Comparison of ENCODE assay signal across 13 mouse cellular contexts in the genomic region with DNA sequence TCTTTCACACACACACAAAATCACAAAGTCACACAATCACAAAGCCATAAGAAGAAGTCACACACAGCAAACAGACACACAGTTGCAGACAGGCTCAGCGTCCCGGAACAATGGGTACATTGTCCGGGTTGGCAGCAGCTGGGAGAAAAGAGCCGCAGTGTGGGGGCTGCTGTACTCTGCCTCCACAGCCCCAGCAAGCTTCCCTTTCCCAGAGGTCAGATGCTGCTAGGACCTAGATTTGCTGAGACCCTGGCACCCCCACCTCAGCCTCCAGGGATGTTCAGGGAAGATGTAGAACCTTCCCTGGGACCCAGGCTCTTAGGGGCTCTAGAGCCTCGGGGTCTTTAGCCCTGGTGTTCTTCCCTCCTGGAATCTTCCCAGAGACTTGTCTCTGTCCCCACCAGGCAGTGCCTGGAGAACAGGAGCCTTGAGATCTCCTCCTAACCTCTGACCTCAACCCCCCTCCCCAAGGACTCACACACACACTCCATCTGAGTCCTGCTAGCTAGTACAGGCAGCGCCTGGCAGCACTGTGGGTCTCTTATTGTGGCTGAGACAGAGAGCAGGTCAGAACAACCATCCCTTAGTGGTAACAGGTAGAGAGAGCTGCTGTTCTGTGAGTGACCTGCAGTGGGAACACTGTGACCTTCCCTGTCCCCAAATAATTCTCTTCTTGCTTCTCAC. TPM values are rescaled to one million over a fixed set of nuclear protein-coding genes. Genes with fewer than 3 reads are reported as not detected.
A peak's percentile ranks its signal among the peaks of the same experiment; 100 is the strongest.
DNase-seq lines count a peak whose midpoint lies in the region; ATAC-seq lines count a peak whose summit lies in the region.
"Had no signal": no experiment of that assay in that cellular context is flagged by ENCODE, and none has a peak within 500 bp of the region (broad histone marks: within the 10 kb centered on the region; RNA-seq: fewer than 3 reads in every experiment).

No protein-coding gene starts in this region.

- peaks cover 50% of the 10 kb centered on the region for H3K4me1 ChIP-seq in forebrain, embryonic 12.5 days
- H3K4me1 ChIP-seq in forebrain, embryonic 16.5 days (replicated peaks; ENCODE audit: control insufficient read depth, insufficient read depth, low read length): peaks cover 27% of the 10 kb centered on the region
- peaks cover 12% of the 10 kb centered on the region; the same call in 1 of the 2 replicates for H3K4me1 ChIP-seq in forebrain, embryonic 14.5 days (ENCODE audit: control insufficient read depth, insufficient read depth, low read length)
- H3K4me1 ChIP-seq in midbrain, embryonic 13.5 days (replicated peaks): peaks cover 55% of the 10 kb centered on the region

- H3K4me3 ChIP-seq in forebrain, embryonic 12.5 days (replicated peaks): no peak overlapping the region; the same call in 1 of the 2 replicates
- H3K4me3 ChIP-seq in forebrain, embryonic 16.5 days (replicated peaks; ENCODE audit: low read length): no peak overlapping the region
- no peak overlapping the region for H3K4me3 ChIP-seq in forebrain, embryonic 14.5 days (ENCODE audit: low read depth, low read length)
- H3K4me3 ChIP-seq in midbrain, embryonic 13.5 days (replicated peaks): no peak overlapping the region
- H3K4me3 ChIP-seq: stomach, embryonic 15.5 days had no signal

- DNase-seq in Muller cell, postnatal 12 days (ENCODE audit: inconsistent ontology term): peak; percentile 31
- DNase-seq in forebrain, embryonic 14.5 days (ENCODE audit: low spot score): no peak
- DNase-seq in cerebellum, postnatal 25 days: no peak
- DNase-seq in left cerebral cortex, adult 11 months (ENCODE audit: low spot score): no peak
- no peak for DNase-seq in layer of hippocampus, adult 9-11 months
- DNase-seq: adrenal gland, postnatal 36 days; B cell, adult 2 months; cerebellum, postnatal 14 days; liver, postnatal 0 days had no signal

- H3K9me3 ChIP-seq in forebrain, embryonic 12.5 days: no peaks in the 10 kb centered on the region
- H3K9me3 ChIP-seq in forebrain, embryonic 16.5 days (ENCODE audit: control insufficient read depth, low read length): no peaks in the 10 kb centered on the region
- no peaks in the 10 kb centered on the region for H3K9me3 ChIP-seq in forebrain, embryonic 14.5 days (replicated peaks; ENCODE audit: control insufficient read depth, low read length)
- H3K9me3 ChIP-seq in midbrain, embryonic 13.5 days: no peaks in the 10 kb centered on the region
- H3K9me3 ChIP-seq: stomach, embryonic 15.5 days had no signal

- no peaks in the 10 kb centered on the region for H3K27me3 ChIP-seq in forebrain, embryonic 12.5 days
- H3K27me3 ChIP-seq in forebrain, embryonic 16.5 days (replicated peaks; ENCODE audit: control insufficient read depth, insufficient read depth, low read length): no peaks in the 10 kb centered on the region
- no peaks in the 10 kb centered on the region for H3K27me3 ChIP-seq in forebrain, embryonic 14.5 days (replicated peaks; ENCODE audit: control insufficient read depth, insufficient read depth, low read length)
- H3K27me3 ChIP-seq in midbrain, embryonic 13.5 days: no peaks in the 10 kb centered on the region
- H3K27me3 ChIP-seq: stomach, embryonic 15.5 days had no signal

- H3K4me2 ChIP-seq in forebrain, embryonic 12.5 days: peak overlapping the region; percentile 19; the same call in 1 of the 2 replicates
- no peak overlapping the region for H3K4me2 ChIP-seq in forebrain, embryonic 16.5 days (ENCODE audit: low read length)
- H3K4me2 ChIP-seq in forebrain, embryonic 14.5 days (ENCODE audit: low read length): no peak overlapping the region
- H3K4me2 ChIP-seq in midbrain, embryonic 13.5 days (replicated peaks): no peak overlapping the region
- H3K4me2 ChIP-seq: stomach, embryonic 15.5 days had no signal

- no peak for ATAC-seq in forebrain, embryonic 12.5 days (ENCODE audit: low FRiP score)
- no peak for ATAC-seq in forebrain, embryonic 16.5 days
- no peak for ATAC-seq in forebrain, embryonic 14.5 days
- ATAC-seq in midbrain, embryonic 13.5 days: no peak
- ATAC-seq: liver, postnatal 0 days had no signal

- H3K9ac ChIP-seq in forebrain, embryonic 12.5 days: peak overlapping the region; percentile 25; the same call in 1 of the 2 replicates
- no peak overlapping the region for H3K9ac ChIP-seq in forebrain, embryonic 16.5 days (replicated peaks; ENCODE audit: low read depth, low read length)
- 0 out of 2 replicates have a peak overlapping the region, but pooled peaks have one; percentile 5 for H3K9ac ChIP-seq in forebrain, embryonic 14.5 days (ENCODE audit: low read length)
- H3K9ac ChIP-seq in midbrain, embryonic 13.5 days (replicated peaks): no peak overlapping the region
- H3K9ac ChIP-seq: liver, postnatal 0 days; stomach, embryonic 15.5 days had no signal

- 9% methylated on average over 6 of the region's 6 CpGs for WGBS in forebrain, embryonic 12.5 days
- WGBS in forebrain, embryonic 16.5 days: 14% methylated on average over 6 of the region's 6 CpGs
- 12% methylated on average over 6 of the region's 6 CpGs for WGBS in forebrain, embryonic 14.5 days
- WGBS in midbrain, embryonic 13.5 days: 7% methylated on average over 6 of the region's 6 CpGs

- H3K27ac ChIP-seq in forebrain, embryonic 12.5 days: peak overlapping the region; percentile 59
- H3K27ac ChIP-seq in forebrain, embryonic 16.5 days (ENCODE audit: low read length): no peak overlapping the region
- H3K27ac ChIP-seq in forebrain, embryonic 14.5 days (ENCODE audit: low read depth, low read length): no peak overlapping the region
- peak overlapping the region; percentile 54; the same call in 1 of the 2 replicates for H3K27ac ChIP-seq in midbrain, embryonic 13.5 days
- H3K27ac ChIP-seq: stomach, embryonic 15.5 days had no signal

- H3K36me3 ChIP-seq in forebrain, embryonic 12.5 days (replicated peaks): peaks cover 14% of the 10 kb centered on the region
- peaks cover 4% of the 10 kb centered on the region; the same call in 1 of the 2 replicates for H3K36me3 ChIP-seq in forebrain, embryonic 16.5 days (ENCODE audit: control insufficient read depth, insufficient read depth)
- peaks cover 18% of the 10 kb centered on the region for H3K36me3 ChIP-seq in forebrain, embryonic 14.5 days (ENCODE audit: control insufficient read depth, insufficient read depth, low read length)
- peaks cover 16% of the 10 kb centered on the region for H3K36me3 ChIP-seq in midbrain, embryonic 13.5 days
- H3K36me3 ChIP-seq: stomach, embryonic 15.5 days had no signal

RNA-seq across cellular contexts. Expression of a gene that starts 1.8 kb away (rescaled TPM):
- polyA plus RNA-seq in forebrain, embryonic 12.5 days (2016; fragmentation: Nextera tagmentation; extraction: Ambion mirVana): 1,836 and 1,849 TPM in 2 replicates
- polyA plus RNA-seq in forebrain, embryonic 16.5 days (2015; fragmentation: Nextera tagmentation; extraction: Ambion mirVana): 1,850 and 1,955 TPM in 2 replicates
- polyA plus RNA-seq in forebrain, embryonic 14.5 days (2014; fragmentation: Nextera tagmentation; extraction: Ambion mirVana): 1,632 and 1,731 TPM in 2 replicates
- 1,749 and 1,885 TPM in 2 replicates for polyA plus RNA-seq in midbrain, embryonic 13.5 days (2015; fragmentation: Nextera tagmentation; extraction: Ambion mirVana)

RNA-seq across cellular contexts. Expression of a gene that starts 20.6 kb away (rescaled TPM):
- polyA plus RNA-seq in forebrain, embryonic 12.5 days (2016; fragmentation: Nextera tagmentation; extraction: Ambion mirVana): not detected in 2 replicates
- 0.39 TPM in 1 of 2 replicates, not detected in the other for polyA plus RNA-seq in forebrain, embryonic 16.5 days (2015; fragmentation: Nextera tagmentation; extraction: Ambion mirVana)
- not detected in 2 replicates for polyA plus RNA-seq in forebrain, embryonic 14.5 days (2014; fragmentation: Nextera tagmentation; extraction: Ambion mirVana)
- polyA plus RNA-seq in midbrain, embryonic 13.5 days (2015; fragmentation: Nextera tagmentation; extraction: Ambion mirVana): not detected in 2 replicates

RNA-seq across cellular contexts. Expression of a gene that starts 20.7 kb away (rescaled TPM):
- polyA plus RNA-seq in forebrain, embryonic 12.5 days (2016; fragmentation: Nextera tagmentation; extraction: Ambion mirVana): not detected in 2 replicates
- polyA plus RNA-seq in forebrain, embryonic 16.5 days (2015; fragmentation: Nextera tagmentation; extraction: Ambion mirVana): 0.51 and 0.76 TPM in 2 replicates
- polyA plus RNA-seq in forebrain, embryonic 14.5 days (2014; fragmentation: Nextera tagmentation; extraction: Ambion mirVana): 0.28 TPM in 1 of 2 replicates, not detected in the other
- 0.16 and 0.26 TPM in 2 replicates for polyA plus RNA-seq in midbrain, embryonic 13.5 days (2015; fragmentation: Nextera tagmentation; extraction: Ambion mirVana)
- polyA plus RNA-seq: stomach, embryonic 15.5 days had no signal

RNA-seq across cellular contexts. Expression of a gene that starts 31.0 kb away (rescaled TPM):
- 207 and 221 TPM in 2 replicates for polyA plus RNA-seq in forebrain, embryonic 12.5 days (2016; fragmentation: Nextera tagmentation; extraction: Ambion mirVana)
- polyA plus RNA-seq in forebrain, embryonic 16.5 days (2015; fragmentation: Nextera tagmentation; extraction: Ambion mirVana): 113 and 116 TPM in 2 replicates
- 132 and 154 TPM in 2 replicates for polyA plus RNA-seq in forebrain, embryonic 14.5 days (2014; fragmentation: Nextera tagmentation; extraction: Ambion mirVana)
- 138 TPM in 2 replicates for polyA plus RNA-seq in midbrain, embryonic 13.5 days (2015; fragmentation: Nextera tagmentation; extraction: Ambion mirVana)

RNA-seq across cellular contexts. Expression of a gene that starts 50.2 kb away (rescaled TPM):
- polyA plus RNA-seq in forebrain, embryonic 12.5 days (2016; fragmentation: Nextera tagmentation; extraction: Ambion mirVana): 27.3 and 29.4 TPM in 2 replicates
- polyA plus RNA-seq in forebrain, embryonic 16.5 days (2015; fragmentation: Nextera tagmentation; extraction: Ambion mirVana): 43.7 and 46.8 TPM in 2 replicates
- polyA plus RNA-seq in forebrain, embryonic 14.5 days (2014; fragmentation: Nextera tagmentation; extraction: Ambion mirVana): 35.4 and 38.1 TPM in 2 replicates
- polyA plus RNA-seq in midbrain, embryonic 13.5 days (2015; fragmentation: Nextera tagmentation; extraction: Ambion mirVana): 34.0 and 36.7 TPM in 2 replicates

Comparison
In these comparisons a context has a peak if more than half of its experiments do, and no peak if none do; other contexts are left out.
1. H3K27ac ChIP-seq: peak in forebrain, embryonic 12.5 days (single experiment) and midbrain, embryonic 13.5 days (single experiment); none in forebrain, embryonic 16.5 days (single experiment) and forebrain, embryonic 14.5 days (single experiment).
2. H3K9ac ChIP-seq: peak in forebrain, embryonic 12.5 days (single experiment) and forebrain, embryonic 14.5 days (single experiment); none in forebrain, embryonic 16.5 days (single experiment) and midbrain, embryonic 13.5 days (single experiment).